Mouse (Mus musculus) spleen, adult 2 months (tissue): ENCODE results near the gene Wdr20. TPM values are rescaled to one million over a fixed set of nuclear protein-coding genes. Genes with fewer than 3 reads are reported as not detected.

Experiments used
- DNase-seq, 2 experiments: peaks; one replicate each; pipeline versions ENCODE4 v3.0.0 to v3.0.0-alpha.2; 2012 to 2021; ENCODE audit warnings: low spot score in 2 of 2, low read depth in 1 of 2
- H3K27ac ChIP-seq: fragments of 200-500 bp; 2 replicates; pipeline ENCODE4 v1.5.1; 2012; ENCODE audit warnings: low read length, inconsistent platforms; ENCODE audit not compliant: insufficient read depth
- H3K27me3 ChIP-seq: fragments of 200-500 bp; 2 replicates; pipeline ENCODE4 v1.6.1; 2012; ENCODE audit warnings: mild to moderate bottlenecking, moderate library complexity, low read length, inconsistent platforms; ENCODE audit not compliant: control insufficient read depth, insufficient read depth
- H3K36me3 ChIP-seq: fragments of 200-500 bp; 2 replicates; pipeline ENCODE4 v1.6.1; 2012; ENCODE audit warnings: mild to moderate bottlenecking, low read length, inconsistent platforms; ENCODE audit not compliant: control insufficient read depth, insufficient read depth
- H3K4me1 ChIP-seq: fragments of 200-500 bp; 2 replicates; pipeline ENCODE4 v1.6.1; 2011; ENCODE audit warnings: inconsistent platforms; ENCODE audit not compliant: control insufficient read depth, insufficient read depth, insufficient read length
- H3K4me3 ChIP-seq: fragments of 200-500 bp; 2 replicates; pipeline ENCODE4 v1.5.1; 2011; ENCODE audit warnings: mild to moderate bottlenecking, inconsistent platforms; ENCODE audit not compliant: insufficient read depth, insufficient read length; ENCODE audit errors: extremely low read depth
- CTCF ChIP-seq: fragments of 200-500 bp; IDR thresholded peaks from 2 replicates; pipeline ENCODE4 v1.5.1; 2011; ENCODE audit warnings: mild to moderate bottlenecking, inconsistent platforms; ENCODE audit not compliant: insufficient read depth, insufficient read length, insufficient replicate concordance; ENCODE audit errors: extremely low read depth
- POLR2A ChIP-seq: fragments of 200-500 bp; IDR thresholded peaks from 2 replicates; pipeline ENCODE4 v1.6.1; 2011; ENCODE audit warnings: low read depth, low read length, inconsistent platforms
- WGBS: fragments of 180-500 bp; shearing (Covaris S2); methylation state at CpG from one replicate; pipeline ENCODE4 v1.1.7; 2018; 5-methylcytosine and 5-hydroxymethylcytosine counted together
- polyA plus RNA-seq: library from polyadenylated mRNA; depleted of rRNA; stranded (reverse); fragments of >200 nt; gene quantifications from 2 replicates; pipeline ENCODE4 v1.2.3, GENCODE M21; 2012

Gene Wdr20
- polyA plus RNA-seq, 1 experiment, result 11.4 TPM

DNA sequence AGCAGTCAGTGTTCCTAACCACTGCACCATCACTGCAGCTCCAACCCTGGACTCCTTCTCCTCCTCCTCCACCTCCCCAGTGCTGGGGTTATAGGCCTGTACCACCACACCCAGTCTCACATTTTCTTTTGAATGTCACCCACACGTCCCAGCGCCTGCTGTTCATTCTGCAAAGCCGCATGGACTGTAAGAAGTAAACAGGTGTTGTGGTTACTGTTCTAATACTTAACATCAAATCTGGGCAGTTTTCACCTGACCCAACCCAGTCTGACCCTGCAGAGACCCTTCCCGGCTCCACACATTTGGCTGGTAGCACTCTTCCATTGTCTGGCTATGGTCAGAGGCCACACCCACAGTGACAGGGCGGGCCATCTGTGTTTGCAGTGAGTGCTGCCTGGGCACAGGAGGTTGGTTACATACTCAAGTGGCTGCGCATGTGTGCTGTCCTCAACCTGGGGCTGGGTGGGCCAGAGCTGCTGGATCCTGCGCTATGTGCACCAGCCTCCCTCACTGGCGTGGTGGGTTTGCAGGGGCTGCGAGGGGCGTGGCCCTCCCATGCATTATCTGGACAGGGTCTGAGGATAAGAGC, 64.2 kb downstream of the Wdr20 start:
- H3K36me3 ChIP-seq, result 0 out of 2 replicates have a peak, but pooled peaks cover 1% of the 10 kb centered on the region
- H3K27me3 ChIP-seq, result no peaks in the 10 kb centered on the region
- H3K4me1 ChIP-seq, result no peaks in the 10 kb centered on the region
- H3K27ac ChIP-seq, result no peak overlapping the region
- no peak for TF ChIP-seq POLR2A
- no peak for TF ChIP-seq CTCF
- H3K4me3 ChIP-seq, result no peak overlapping the region
- no peak for DNase-seq
- 91% methylated on average over 10 of the region's 10 CpGs for WGBS

DNA sequence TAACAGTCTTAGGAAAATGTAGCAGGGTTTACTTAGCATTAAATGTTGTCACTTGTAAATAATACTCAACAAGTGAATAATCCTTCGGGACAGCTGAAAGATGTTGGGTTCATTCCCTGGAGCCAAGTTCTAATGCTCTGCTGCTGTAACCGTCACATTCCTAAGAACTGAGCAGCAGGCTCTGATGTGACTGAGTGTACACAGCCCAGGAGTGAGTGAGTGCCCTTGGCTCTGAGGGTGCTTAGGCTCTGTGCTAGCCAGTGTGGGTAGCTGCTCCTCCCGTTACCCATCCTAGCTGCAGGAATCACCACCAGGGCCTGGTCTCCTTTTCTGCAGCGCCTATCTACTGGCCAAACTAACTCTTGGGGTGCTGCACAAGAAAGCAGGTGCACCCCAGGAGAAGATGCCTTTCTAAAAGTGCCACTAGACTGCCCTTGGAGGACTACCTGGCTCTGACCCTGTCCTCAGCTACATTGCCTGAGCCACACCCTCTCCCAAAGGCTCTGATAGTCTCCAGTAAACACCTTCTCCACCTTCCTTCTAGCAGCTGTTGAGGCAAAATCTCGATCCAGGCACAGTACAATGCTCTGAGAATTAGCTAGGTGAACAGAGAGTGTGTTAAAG, 65.0 kb downstream of the Wdr20 start:
- Histone ChIP-seq H3K4me3 (no peak overlapping the region), H3K27me3 (no peaks in the 10 kb centered on the region), H3K4me1 (no peaks in the 10 kb centered on the region), H3K36me3 (0 out of 2 replicates have a peak, but pooled peaks cover 1% of the 10 kb centered on the region), H3K27ac (no peak overlapping the region)
- 91% methylated on average over 5 of the region's 5 CpGs for WGBS
- no peak for DNase-seq
- TF ChIP-seq POLR2A (no peak), CTCF (no peak)

DNA sequence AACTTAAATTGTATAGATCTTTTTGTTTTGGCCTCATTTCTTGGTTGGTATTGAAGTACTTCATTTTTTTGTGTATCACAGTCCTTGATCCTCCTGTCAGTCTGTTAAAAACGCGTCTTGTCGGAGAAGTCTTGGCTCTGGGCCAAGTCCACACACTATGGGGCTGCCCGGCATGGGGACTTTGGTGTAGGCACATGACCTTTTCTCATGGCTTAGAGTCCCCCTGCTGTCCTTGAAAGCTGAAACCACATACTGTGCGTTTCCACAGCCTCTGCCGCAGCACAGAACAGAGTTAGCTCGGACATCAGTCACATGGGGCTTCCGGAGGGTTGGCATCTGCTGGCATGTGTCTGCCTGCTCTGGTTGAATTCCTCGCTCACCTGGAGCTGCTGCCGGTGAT, 66.5 kb downstream of the Wdr20 start:
- Histone ChIP-seq H3K36me3 (0 out of 2 replicates have a peak, but pooled peaks cover 1% of the 10 kb centered on the region), H3K4me1 (no peaks in the 10 kb centered on the region), H3K27ac (no peak overlapping the region), H3K27me3 (no peaks in the 10 kb centered on the region), H3K4me3 (no peak overlapping the region)
- TF ChIP-seq POLR2A (no peak), CTCF (no peak)
- no peak for DNase-seq
- 89% methylated on average over 10 of the region's 10 CpGs for WGBS

DNA sequence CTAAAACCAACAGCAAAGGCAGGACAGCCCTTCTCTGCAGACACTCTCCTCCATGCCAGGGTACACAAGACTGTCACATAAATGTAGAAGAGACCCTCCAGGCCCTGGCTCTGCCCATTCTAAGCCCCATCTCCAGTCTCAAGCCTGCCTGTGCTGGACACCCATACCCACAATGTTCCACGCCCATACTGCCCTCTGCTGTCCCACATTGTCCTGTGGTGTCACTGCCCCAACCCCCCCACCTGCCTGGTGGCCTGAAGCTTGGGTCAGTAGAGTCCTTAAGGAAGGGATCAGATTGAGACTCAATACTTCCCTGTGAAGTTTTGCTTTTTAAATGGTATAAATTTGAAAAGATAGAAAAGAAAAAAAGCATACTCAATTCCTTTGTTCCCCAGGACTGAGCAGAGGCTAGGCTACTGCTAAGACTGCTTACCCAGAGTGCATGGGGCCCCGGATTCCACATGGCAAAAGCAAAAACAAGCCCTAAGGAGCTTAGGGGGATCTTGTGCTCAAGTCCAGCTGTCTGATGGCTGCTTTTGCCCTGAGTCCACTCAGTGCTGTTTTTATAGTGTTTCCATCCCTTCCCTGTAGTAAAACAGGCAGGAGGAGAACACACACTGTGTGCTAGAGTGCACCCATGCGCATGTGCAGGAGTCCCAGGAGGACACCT, 68.7 kb downstream of the Wdr20 start:
- Histone ChIP-seq H3K36me3 (0 out of 2 replicates have a peak, but pooled peaks cover 1% of the 10 kb centered on the region), H3K4me1 (no peaks in the 10 kb centered on the region), H3K4me3 (no peak overlapping the region), H3K27ac (no peak overlapping the region), H3K27me3 (no peaks in the 10 kb centered on the region)
- WGBS, result 85% methylated on average over 3 of the region's 3 CpGs
- TF ChIP-seq POLR2A (no peak), CTCF (peak; percentile 20; the same call in 1 of the 2 replicates)
- DNase-seq, result peak in 1 of 2 experiments; percentile 22

DNA sequence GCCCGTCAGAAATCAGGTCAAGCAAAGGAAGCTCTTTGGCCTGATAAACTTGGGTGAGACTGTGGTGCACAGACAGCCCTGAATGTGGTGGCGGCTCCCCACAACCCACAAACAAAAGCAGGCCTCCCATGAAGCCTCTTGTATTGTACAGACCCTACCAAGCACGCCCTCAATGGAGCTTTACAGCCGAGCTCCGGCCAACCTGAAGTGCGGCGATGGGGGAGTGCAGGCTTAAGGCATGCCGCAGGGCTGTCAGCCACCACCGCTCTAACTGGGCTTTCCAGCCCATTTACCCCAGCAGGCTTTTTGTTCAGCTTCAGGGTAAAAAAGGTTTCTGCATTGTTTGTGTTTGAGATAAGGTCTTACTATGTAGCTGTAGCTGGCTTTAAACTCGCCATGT, 70.7 kb downstream of the Wdr20 start:
- Histone ChIP-seq H3K4me3 (no peak overlapping the region), H3K36me3 (0 out of 2 replicates have a peak, but pooled peaks cover 1% of the 10 kb centered on the region), H3K4me1 (peaks cover 3% of the 10 kb centered on the region; the same call in 1 of the 2 replicates), H3K27me3 (no peaks in the 10 kb centered on the region), H3K27ac (no peak overlapping the region)
- TF ChIP-seq CTCF (no peak), POLR2A (no peak)
- DNase-seq, result no peak
- WGBS, result 97% methylated on average over 10 of the region's 10 CpGs

DNA sequence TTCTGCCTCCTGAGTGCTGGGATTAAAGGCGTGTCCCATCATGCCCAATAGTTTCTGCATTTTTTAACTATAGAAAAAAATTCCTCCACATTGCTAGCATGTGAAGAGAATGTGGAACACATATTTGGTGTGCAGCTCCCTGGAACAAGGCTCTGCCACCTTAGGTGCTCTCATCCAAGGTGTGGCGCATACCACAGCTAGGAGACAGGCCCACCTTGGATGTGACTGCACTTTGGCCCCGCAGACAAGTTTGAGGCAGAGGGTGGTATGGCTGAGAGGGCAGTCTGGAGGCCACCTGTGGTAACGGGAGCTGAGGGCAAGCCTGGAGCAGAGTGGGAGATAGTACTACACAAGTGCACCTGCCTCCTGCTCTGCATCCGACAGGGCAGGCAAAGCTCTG, 71.1 kb downstream of the Wdr20 start:
- DNase-seq, result no peak
- Histone ChIP-seq H3K27ac (no peak overlapping the region), H3K4me1 (peaks cover 3% of the 10 kb centered on the region; the same call in 1 of the 2 replicates), H3K27me3 (no peaks in the 10 kb centered on the region), H3K4me3 (no peak overlapping the region), H3K36me3 (0 out of 2 replicates have a peak, but pooled peaks cover 1% of the 10 kb centered on the region)
- WGBS, result 92% methylated on average over 5 of the region's 5 CpGs
- no peak for TF ChIP-seq POLR2A
- TF ChIP-seq CTCF, result no peak
